Mouse (Mus musculus) kidney, adult 2 months (tissue): Measurements from ENCODE around the gene Pax3.

Source experiments
- CTCF ChIP-seq: fragments of 200-500 bp; conservative IDR thresholded peaks from 2 replicates; pipeline ENCODE4 v1.5.1; 2011; ENCODE audit warnings: low read depth, mild to moderate bottlenecking, control low read depth, low read length, moderate library complexity, mixed read lengths; ENCODE audit not compliant: insufficient read depth, insufficient read length
- POLR2A ChIP-seq: fragments of 200-500 bp; IDR thresholded peaks from one replicate; pipeline ENCODE4 v1.6.1; 2011; ENCODE audit warnings: low read depth, low read length, control low read depth

GRCm38 (mm10) chr1:78157930-78158329 lies 39.0 kb downstream of the Pax3 start:
- no peak for TF ChIP-seq CTCF
- no peak for TF ChIP-seq POLR2A
